ENCODE assay signal across 13 mouse cellular contexts in the genomic region with DNA sequence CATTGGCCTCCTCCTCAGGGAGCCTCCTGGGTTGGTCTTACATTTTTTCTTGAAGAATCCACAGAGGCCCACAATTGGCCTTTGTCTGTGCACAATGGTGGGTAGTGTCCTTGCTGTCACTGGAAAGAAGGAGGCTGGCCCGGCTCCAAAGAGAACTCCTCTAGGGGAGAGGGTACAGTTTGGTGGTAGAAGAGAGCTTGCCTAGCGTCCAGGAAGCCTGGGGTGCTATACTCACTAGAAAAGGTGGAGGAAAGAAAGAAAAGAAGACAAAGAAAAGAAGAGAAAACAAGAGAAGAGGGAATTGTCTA. TPM values are rescaled to one million over a fixed set of nuclear protein-coding genes. Genes with fewer than 3 reads are reported as not detected.
DNase-seq lines count a peak whose midpoint lies in the region; ATAC-seq lines count a peak whose summit lies in the region.
"Had no signal": no experiment of that assay in that cellular context is flagged by ENCODE, and none has a peak within 500 bp of the region (broad histone marks: within the 10 kb centered on the region; RNA-seq: fewer than 3 reads in every experiment).

No protein-coding gene starts in this region.

- no peak overlapping the region for H3K4me3 ChIP-seq in hindbrain, embryonic 11.5 days (ENCODE audit: low read depth, low read length)
- H3K4me3 ChIP-seq in hindbrain, embryonic 13.5 days: no peak overlapping the region
- no peak overlapping the region for H3K4me3 ChIP-seq in heart, embryonic 16.5 days (ENCODE audit: low read length)
- H3K4me3 ChIP-seq: liver, embryonic 15.5 days had no signal

- H3K4me2 ChIP-seq in hindbrain, embryonic 11.5 days (replicated peaks; ENCODE audit: low read depth, low read length): no peak overlapping the region
- no peak overlapping the region for H3K4me2 ChIP-seq in hindbrain, embryonic 13.5 days
- no peak overlapping the region for H3K4me2 ChIP-seq in heart, embryonic 16.5 days (ENCODE audit: low read depth, low read length)
- H3K4me2 ChIP-seq: liver, embryonic 15.5 days had no signal

- WGBS in hindbrain, embryonic 11.5 days: 4% methylated on average over 2 of the region's 2 CpGs
- 10% methylated on average over 2 of the region's 2 CpGs for WGBS in hindbrain, embryonic 13.5 days
- WGBS in heart, embryonic 16.5 days: 54% methylated on average over 2 of the region's 2 CpGs

- peak; percentile 43; the same call in 1 of the 2 replicates for ATAC-seq in hindbrain, embryonic 11.5 days (ENCODE audit: low FRiP score)
- ATAC-seq in hindbrain, embryonic 13.5 days (ENCODE audit: low FRiP score): no peak
- ATAC-seq in heart, embryonic 16.5 days (replicated peaks; ENCODE audit: extremely low read depth, insufficient read depth, low FRiP score): no peak
- ATAC-seq in monocyte, adult 5-6 weeks (replicated peaks; ENCODE audit: insufficient number of reproducible peaks, low FRiP score, low TSS enrichment, poor library complexity, severe bottlenecking): no peak
- no peak for ATAC-seq in frontal cortex, adult (ENCODE audit: low TSS enrichment)

- no peaks in the 10 kb centered on the region for H3K36me3 ChIP-seq in hindbrain, embryonic 11.5 days (ENCODE audit: control insufficient read depth, insufficient read depth, low read length)
- H3K36me3 ChIP-seq in hindbrain, embryonic 13.5 days: no peaks in the 10 kb centered on the region
- no peaks in the 10 kb centered on the region for H3K36me3 ChIP-seq in heart, embryonic 16.5 days (ENCODE audit: control insufficient read depth, insufficient read depth)
- H3K36me3 ChIP-seq: G1E; liver, embryonic 15.5 days had no signal

- no peaks in the 10 kb centered on the region for H3K9me3 ChIP-seq in hindbrain, embryonic 11.5 days (ENCODE audit: control insufficient read depth, low read length)
- H3K9me3 ChIP-seq in hindbrain, embryonic 13.5 days: no peaks in the 10 kb centered on the region
- no peaks in the 10 kb centered on the region for H3K9me3 ChIP-seq in heart, embryonic 16.5 days (replicated peaks; ENCODE audit: control insufficient read depth, low read length)
- H3K9me3 ChIP-seq: liver, embryonic 15.5 days had no signal

- no peak for DNase-seq in hindbrain, embryonic 11.5 days (ENCODE audit: low spot score)
- DNase-seq in lung, postnatal 10 days: peak; percentile 58
- no peak for DNase-seq in lung, postnatal 25 days (ENCODE audit: low spot score)
- peak; percentile 13 for DNase-seq in adipocyte (ENCODE audit: low spot score)
- DNase-seq: adrenal gland, adult 8-10 months; cerebellum, adult 9-10 months; spleen, adult 18-20 months had no signal

- no peak overlapping the region for H3K9ac ChIP-seq in hindbrain, embryonic 11.5 days (ENCODE audit: low read depth, low read length)
- no peak overlapping the region for H3K9ac ChIP-seq in hindbrain, embryonic 13.5 days
- H3K9ac ChIP-seq in heart, embryonic 16.5 days (ENCODE audit: low read length): peak overlapping the region; percentile 59
- H3K9ac ChIP-seq: liver, embryonic 15.5 days had no signal

- peaks cover 8% of the 10 kb centered on the region; the same call in 1 of the 2 replicates for H3K27me3 ChIP-seq in hindbrain, embryonic 11.5 days (ENCODE audit: control insufficient read depth, insufficient read depth, low read length)
- H3K27me3 ChIP-seq in hindbrain, embryonic 13.5 days: peaks cover 66% of the 10 kb centered on the region
- H3K27me3 ChIP-seq in heart, embryonic 16.5 days (ENCODE audit: control insufficient read depth, insufficient read depth, low read length): no peaks in the 10 kb centered on the region

- H3K4me1 ChIP-seq in hindbrain, embryonic 11.5 days (replicated peaks; ENCODE audit: control insufficient read depth, insufficient read depth, low read length): peaks cover 5% of the 10 kb centered on the region; the same call in 1 of the 2 replicates
- H3K4me1 ChIP-seq in hindbrain, embryonic 13.5 days (replicated peaks): peaks cover 9% of the 10 kb centered on the region
- H3K4me1 ChIP-seq in heart, embryonic 16.5 days (ENCODE audit: control insufficient read depth, insufficient read depth, low read length): peaks cover 19% of the 10 kb centered on the region
- H3K4me1 ChIP-seq: liver, embryonic 15.5 days had no signal

- no peak overlapping the region for H3K27ac ChIP-seq in hindbrain, embryonic 11.5 days (ENCODE audit: low read depth, low read length)
- H3K27ac ChIP-seq in hindbrain, embryonic 13.5 days: no peak overlapping the region
- peak overlapping the region; percentile 67 for H3K27ac ChIP-seq in heart, embryonic 16.5 days (ENCODE audit: low read length)
- H3K27ac ChIP-seq: liver, embryonic 15.5 days had no signal

RNA-seq across cellular contexts. Expression of a gene that starts 43.5 kb away (rescaled TPM):
- 24.3 and 25.2 TPM in 2 replicates for polyA plus RNA-seq in hindbrain, embryonic 11.5 days (2014; fragmentation: Nextera tagmentation; extraction: Ambion mirVana)
- 23.2 and 24.3 TPM in 2 replicates for polyA plus RNA-seq in hindbrain, embryonic 13.5 days (2015; fragmentation: Nextera tagmentation; extraction: Ambion mirVana)
- polyA plus RNA-seq in heart, embryonic 16.5 days (2015; fragmentation: Nextera tagmentation; extraction: Ambion mirVana): 59.0 and 66.7 TPM in 2 replicates
- 274 to 532 TPM (median 291 TPM) in 3 replicates for total RNA-seq in monocyte, adult 5-6 weeks (2017)
- polyA plus RNA-seq: G1E had no signal

RNA-seq across cellular contexts. Expression of a gene that starts 49.9 kb away (rescaled TPM):
- polyA plus RNA-seq in hindbrain, embryonic 11.5 days (2014; fragmentation: Nextera tagmentation; extraction: Ambion mirVana): 18.6 and 22.2 TPM in 2 replicates
- polyA plus RNA-seq in hindbrain, embryonic 13.5 days (2015; fragmentation: Nextera tagmentation; extraction: Ambion mirVana): 8.7 and 9.3 TPM in 2 replicates
- 20.1 and 23.4 TPM in 2 replicates for polyA plus RNA-seq in heart, embryonic 16.5 days (2015; fragmentation: Nextera tagmentation; extraction: Ambion mirVana)
- 94.4 to 137 TPM (median 98.0 TPM) in 3 replicates for total RNA-seq in monocyte, adult 5-6 weeks (2017)

Comparison
In these comparisons a context has a peak if more than half of its experiments do, and no peak if none do; other contexts are left out.
1. DNase-seq: peak in lung, postnatal 10 days (single experiment) and adipocyte (single experiment); none in hindbrain, embryonic 11.5 days (single experiment) and lung, postnatal 25 days (single experiment).